Comparison of ENCODE assay signal across 9 mouse cellular contexts in the genomic region with DNA sequence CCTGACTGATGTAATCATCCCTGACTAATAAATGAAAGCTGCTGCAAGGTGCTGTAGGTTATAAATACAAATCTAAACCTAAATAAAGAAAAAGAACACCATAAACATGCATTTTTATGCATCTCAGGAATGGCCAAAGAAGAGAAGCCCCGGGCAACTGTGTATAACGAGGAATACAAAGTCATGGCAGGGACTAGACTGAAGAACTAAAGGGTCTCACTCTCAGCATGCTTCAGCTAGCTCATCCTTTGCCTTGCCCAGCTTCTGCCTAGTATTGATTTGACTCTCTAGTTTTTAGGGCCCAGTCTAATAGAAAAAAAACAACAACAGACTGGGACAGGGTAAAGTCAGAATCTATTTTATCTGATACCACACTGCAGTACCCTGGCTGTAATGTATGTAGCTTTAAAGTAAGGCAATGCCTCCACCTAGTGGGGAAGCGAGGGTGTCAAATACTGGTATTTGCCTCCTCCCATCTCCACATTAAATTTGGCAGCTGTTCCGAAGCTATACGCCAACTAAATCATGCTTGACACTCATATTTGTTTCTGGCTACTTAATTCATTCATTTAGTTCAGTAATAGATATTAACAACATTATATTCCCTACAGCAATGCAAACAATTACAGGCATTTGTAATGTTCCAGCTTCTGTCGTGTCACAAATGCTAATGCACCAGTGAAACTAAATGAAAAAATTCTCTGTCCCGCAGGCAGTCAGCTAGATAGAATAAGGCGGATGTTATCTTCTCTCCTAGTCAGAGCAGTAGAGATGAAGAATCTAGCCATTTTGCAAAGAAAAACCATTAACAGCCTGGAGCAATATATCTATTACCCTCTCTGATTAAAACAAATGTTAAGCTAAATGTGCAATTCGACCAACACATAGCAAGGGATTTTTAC. TPM values are rescaled to one million over a fixed set of nuclear protein-coding genes. Genes with fewer than 3 reads are reported as not detected.
DNase-seq lines count a peak whose midpoint lies in the region; ATAC-seq and TF ChIP-seq lines count a peak whose summit lies in the region.
"Had no signal": no experiment of that assay in that cellular context is flagged by ENCODE, and none has a peak within 500 bp of the region (broad histone marks: within the 10 kb centered on the region; RNA-seq: fewer than 3 reads in every experiment).

No protein-coding gene starts in this region.

- H3K4me3 ChIP-seq in MEL (ENCODE audit: control insufficient read depth in 1 of 2, insufficient read depth in 1 of 2, low read depth in 2 of 2, low read length in 2 of 2), result no peak overlapping the region
- no peak overlapping the region for H3K4me3 ChIP-seq in hindbrain, embryonic 16.5 days (ENCODE audit: low read length)
- peak overlapping the region; percentile 39 for H3K4me3 ChIP-seq in left cerebral cortex, adult 2 months
- H3K4me3 ChIP-seq in midbrain, embryonic 14.5 days (replicated peaks; ENCODE audit: low read depth, low read length), result no peak overlapping the region
- H3K4me3 ChIP-seq: liver, embryonic 13.5 days had no signal

- ATAC-seq in hindbrain, embryonic 16.5 days, result peak; percentile 95
- ATAC-seq in midbrain, embryonic 14.5 days (ENCODE audit: low FRiP score, low TSS enrichment), result peak; percentile 89
- no peak for ATAC-seq in erythroid progenitor cell, adult 5-6 weeks (replicated peaks; ENCODE audit: low FRiP score, poor library complexity, severe bottlenecking)

- DNase-seq in adrenal gland, postnatal 36 days, result peak; percentile 2 to 24
- DNase-seq in adrenal gland, adult 8-10 months, result no peak
- DNase-seq in MEL (ENCODE audit: low read depth, low spot score), result peak; percentile 57
- DNase-seq in embryo, embryonic 11.5 days (ENCODE audit: low read depth, low spot score), result peak; percentile 29
- peak; percentile 52 to 61 for DNase-seq in left cerebral cortex, adult 2 months (ENCODE audit: extremely low spot score in 1 of 2, low spot score in 2 of 2)
- DNase-seq in midbrain, embryonic 14.5 days, result peak; percentile 89
- DNase-seq: liver, embryonic 13.5 days had no signal

- intact Hi-C loops in left cerebral cortex, adult 2 months (cut with DNase I), result no loop called here

- TF ChIP-seq POLR2A in MEL (IDR thresholded peaks at IDR 0.05; ENCODE audit: control insufficient read depth in 1 of 2, insufficient read depth in 1 of 2, low read depth in 1 of 2, low read length in 2 of 2, poor library complexity in 1 of 2), result no peak

- no peaks in the 10 kb centered on the region for H3K27me3 ChIP-seq in MEL (ENCODE audit: control insufficient read depth in 1 of 2, insufficient read depth in 2 of 2, low read length in 2 of 2)
- H3K27me3 ChIP-seq in hindbrain, embryonic 16.5 days (replicated peaks; ENCODE audit: control insufficient read depth, insufficient read depth, low read length), result no peaks in the 10 kb centered on the region
- H3K27me3 ChIP-seq in midbrain, embryonic 14.5 days (ENCODE audit: control insufficient read depth, insufficient read depth, low read length), result no peaks in the 10 kb centered on the region
- H3K27me3 ChIP-seq: liver, embryonic 13.5 days had no signal

- no peak overlapping the region for H3K9ac ChIP-seq in MEL (ENCODE audit: control insufficient read depth, low read depth, low read length, poor library complexity, severe bottlenecking)
- H3K9ac ChIP-seq in hindbrain, embryonic 16.5 days (ENCODE audit: low read depth, low read length), result no peak overlapping the region
- H3K9ac ChIP-seq in midbrain, embryonic 14.5 days (replicated peaks; ENCODE audit: low read length), result no peak overlapping the region
- H3K9ac ChIP-seq: liver, embryonic 13.5 days had no signal

- no peak overlapping the region for H3K27ac ChIP-seq in MEL (ENCODE audit: control insufficient read depth, low read depth, low read length)
- H3K27ac ChIP-seq in hindbrain, embryonic 16.5 days (ENCODE audit: low read depth, low read length), result no peak overlapping the region
- no peak overlapping the region for H3K27ac ChIP-seq in left cerebral cortex, adult 2 months
- no peak overlapping the region for H3K27ac ChIP-seq in midbrain, embryonic 14.5 days (replicated peaks; ENCODE audit: low read depth, low read length)
- H3K27ac ChIP-seq: liver, embryonic 13.5 days had no signal

- peak; percentile 68 for TF ChIP-seq RAD21 in MEL (IDR thresholded peaks at IDR 0.05; ENCODE audit: low read depth, low read length)

- H3K36me3 ChIP-seq in MEL (ENCODE audit: control insufficient read depth in 1 of 2, insufficient read depth in 2 of 2, low read length in 2 of 2), result no peaks in the 10 kb centered on the region
- no peaks in the 10 kb centered on the region for H3K36me3 ChIP-seq in hindbrain, embryonic 16.5 days (ENCODE audit: control insufficient read depth, insufficient read depth, low read length)
- no peaks in the 10 kb centered on the region for H3K36me3 ChIP-seq in midbrain, embryonic 14.5 days (ENCODE audit: control insufficient read depth, insufficient read depth, low read length)
- H3K36me3 ChIP-seq: liver, embryonic 13.5 days had no signal

- peak; percentile 33 to 65 (median 37); a peak in 5 of 6 replicates for TF ChIP-seq CTCF in MEL (IDR thresholded peaks at IDR 0.05 in 2 of 3, conservative IDR thresholded peaks at IDR 0.05 in 1 of 3; ENCODE audit: control insufficient read depth in 1 of 3, insufficient read depth in 1 of 3, low read depth in 2 of 3, low read length in 3 of 3, poor library complexity in 1 of 3, severe bottlenecking in 1 of 3)
- TF ChIP-seq CTCF in left cerebral cortex, adult 2 months (IDR thresholded peaks at IDR 0.05), result peak; percentile 78

- TF ChIP-seq EP300 in MEL (IDR thresholded peaks at IDR 0.05; ENCODE audit: low read depth in 1 of 2, low read length in 2 of 2), result no peak

- peak overlapping the region; percentile 25; the same call in 1 of the 2 replicates for H3K4me2 ChIP-seq in hindbrain, embryonic 16.5 days (ENCODE audit: low read length)
- H3K4me2 ChIP-seq in midbrain, embryonic 14.5 days (ENCODE audit: low read length), result peak overlapping the region; percentile 8; the same call in 1 of the 2 replicates
- H3K4me2 ChIP-seq: liver, embryonic 13.5 days had no signal

- H3K4me1 ChIP-seq in MEL (ENCODE audit: control insufficient read depth in 1 of 2, insufficient read depth in 2 of 2, low read length in 2 of 2), result no peaks in the 10 kb centered on the region
- no peaks in the 10 kb centered on the region; the same call in none of the 2 replicates for H3K4me1 ChIP-seq in hindbrain, embryonic 16.5 days (ENCODE audit: control insufficient read depth, insufficient read depth, low read depth, low read length)
- H3K4me1 ChIP-seq in midbrain, embryonic 14.5 days (ENCODE audit: control insufficient read depth, insufficient read depth, low read length), result 0 out of 2 replicates have a peak, but pooled peaks cover under 1% of the 10 kb centered on the region
- H3K4me1 ChIP-seq: liver, embryonic 13.5 days had no signal

- WGBS in hindbrain, embryonic 16.5 days, result 34% methylated on average over 9 of the region's 9 CpGs
- 51% methylated on average over 9 of the region's 9 CpGs for WGBS in midbrain, embryonic 14.5 days

- no peaks in the 10 kb centered on the region for H3K9me3 ChIP-seq in MEL (replicated peaks; ENCODE audit: insufficient read depth, low read length)
- H3K9me3 ChIP-seq in hindbrain, embryonic 16.5 days (ENCODE audit: control insufficient read depth, low read length), result no peaks in the 10 kb centered on the region
- no peaks in the 10 kb centered on the region for H3K9me3 ChIP-seq in midbrain, embryonic 14.5 days (ENCODE audit: control insufficient read depth, low read length)
- H3K9me3 ChIP-seq: liver, embryonic 13.5 days had no signal

- H3K79me2 ChIP-seq in MEL (ENCODE audit: control insufficient read depth, insufficient read depth, low read length, poor library complexity), result no peaks in the 10 kb centered on the region

TF ChIP-seq in MEL, 35 proteins besides CTCF, POLR2A, EP300 and RAD21 (continues in another document):
- TF ChIP-seq NELFE (IDR thresholded peaks at IDR 0.05; ENCODE audit: low read depth, low read length) (no peak), SMC3 (IDR thresholded peaks at IDR 0.05; ENCODE audit: low read depth, low read length) (peak; percentile 49), ZNF384 (IDR thresholded peaks at IDR 0.05; ENCODE audit: low read depth, low read length) (no peak), ZC3H11A (IDR thresholded peaks at IDR 0.05; ENCODE audit: low read depth, low read length) (peak; percentile 30; the same call in 1 of the 2 replicates), CHD1 (IDR thresholded peaks at IDR 0.05; ENCODE audit: low read depth, low read length) (no peak), ETS1 (IDR thresholded peaks at IDR 0.05; ENCODE audit: low read depth, low read length) (no peak), GABPA (IDR thresholded peaks at IDR 0.05; ENCODE audit: low read depth, low read length) (no peak), ZMIZ1 (IDR thresholded peaks at IDR 0.05; ENCODE audit: low read depth, low read length) (no peak), JUND (IDR thresholded peaks at IDR 0.05; ENCODE audit: low read depth, low read length) (no peak), SIN3A (IDR thresholded peaks at IDR 0.05; ENCODE audit: low read length) (no peak)

RNA-seq across cellular contexts. Expression of a gene that starts 28.8 kb away (rescaled TPM):
- total RNA-seq in adrenal gland, postnatal 36 days (2021), result 10 to 100 TPM; 61.8 to 63.1 TPM
- total RNA-seq in adrenal gland, adult 8-10 months (2022), result 10 to 100 TPM; 47.4 to 72.3 (median 50.4) TPM
- total RNA-seq in MEL (2012; rRNA removed), result 1.5 and 1.7 TPM in 2 replicates
- 1 to 10 TPM in 1 of 2 experiments, not detected in 1; 3.1 TPM for polyA plus RNA-seq in MEL (2012; ENCODE audit: insufficient read depth in 1 of 2, insufficient read length in 2 of 2, low read depth in 1 of 2, low replicate concordance in 2 of 2, missing spikeins in 1 of 2)
- polyA plus RNA-seq in hindbrain, embryonic 16.5 days (2015; fragmentation: Nextera tagmentation; extraction: Ambion mirVana), result 33.6 and 34.2 TPM in 2 replicates
- 10 to 100 TPM; 42.6 to 42.9 TPM for total RNA-seq in left cerebral cortex, adult 2 months (2021)
- 35.0 and 41.3 TPM in 2 replicates for polyA plus RNA-seq in midbrain, embryonic 14.5 days (2014; fragmentation: Nextera tagmentation; extraction: Ambion mirVana)
- 24.9 and 34.0 TPM in 2 replicates for total RNA-seq in erythroid progenitor cell, adult 5-6 weeks (2015; ENCODE audit: low replicate concordance)
- 3.9 and 7.9 TPM in 2 replicates for total RNA-seq in erythroid progenitor cell, adult 5-6 weeks (2017; ENCODE audit: low replicate concordance)

RNA-seq across cellular contexts. Expression of a gene that starts 39.8 kb away (rescaled TPM):
- total RNA-seq in adrenal gland, postnatal 36 days (2021), result 100 to 1,000 TPM; 121 to 161 TPM
- 100 to 1,000 TPM in 3 of 4 experiments, 10 to 100 TPM in 1; 84.1 to 127 (median 109) TPM for total RNA-seq in adrenal gland, adult 8-10 months (2022)
- 8.0 and 10.6 TPM in 2 replicates for total RNA-seq in MEL (2012; rRNA removed)
- 10 to 100 TPM in 1 of 2 experiments, not detected in 1; 15.9 TPM for polyA plus RNA-seq in MEL (2012; ENCODE audit: insufficient read depth in 1 of 2, insufficient read length in 2 of 2, low read depth in 1 of 2, low replicate concordance in 2 of 2, missing spikeins in 1 of 2)
- 127 and 130 TPM in 2 replicates for polyA plus RNA-seq in hindbrain, embryonic 16.5 days (2015; fragmentation: Nextera tagmentation; extraction: Ambion mirVana)
- 100 to 1,000 TPM; 134 to 149 TPM for total RNA-seq in left cerebral cortex, adult 2 months (2021)
- polyA plus RNA-seq in midbrain, embryonic 14.5 days (2014; fragmentation: Nextera tagmentation; extraction: Ambion mirVana), result 146 and 168 TPM in 2 replicates
- total RNA-seq in erythroid progenitor cell, adult 5-6 weeks (2015; ENCODE audit: low replicate concordance), result 37.8 and 67.1 TPM in 2 replicates
- 27.3 and 32.0 TPM in 2 replicates for total RNA-seq in erythroid progenitor cell, adult 5-6 weeks (2017; ENCODE audit: low replicate concordance)
